Mouse (Mus musculus): ENCODE results near the gene Znrf1.

DNA sequence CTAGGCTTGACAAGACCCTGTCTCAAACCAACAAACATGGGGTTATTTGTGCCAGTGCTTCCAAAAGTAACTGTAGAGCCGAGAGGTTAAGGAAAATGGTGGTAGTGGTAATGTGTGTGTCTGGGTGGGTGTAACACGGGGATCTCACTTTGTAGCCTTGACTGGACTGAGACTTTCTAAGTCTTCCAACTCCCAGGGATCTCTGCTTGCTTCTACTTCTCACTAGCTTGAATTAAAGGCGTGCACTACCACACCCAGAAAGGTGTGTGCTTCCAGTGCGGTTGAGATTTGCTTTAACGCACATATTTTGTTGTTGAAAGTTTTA is 107.0 kb downstream of the Znrf1 start:
- no peak for TF ChIP-seq POLR2A (IDR thresholded peaks at IDR 0.05; ENCODE audit: low read depth, low read length)
- TF ChIP-seq PAX5 (IDR thresholded peaks at IDR 0.05; ENCODE audit: low read length): no peak
- TF ChIP-seq RAD21 (IDR thresholded peaks at IDR 0.05; ENCODE audit: low read depth, low read length): no peak
- TF ChIP-seq HCFC1 (IDR thresholded peaks at IDR 0.05; ENCODE audit: low read depth, low read length): no peak
- no peak for TF ChIP-seq JUND (conservative IDR thresholded peaks at IDR 0.05; ENCODE audit: low read depth, low read length)
- no peak for TF ChIP-seq EP300 (IDR thresholded peaks at IDR 0.05; ENCODE audit: low read length)
- TF ChIP-seq ZC3H11A (IDR thresholded peaks at IDR 0.05; ENCODE audit: low read depth, low read length): no peak
- no peak for TF ChIP-seq CTCF (conservative IDR thresholded peaks at IDR 0.05 in 1 of 2, IDR thresholded peaks at IDR 0.05 in 1 of 2; ENCODE audit: low read depth in 2 of 2, low read length in 2 of 2)
- TF ChIP-seq NELFE (IDR thresholded peaks at IDR 0.05; ENCODE audit: low read depth, low read length): no peak
- TF ChIP-seq RCOR1 (conservative IDR thresholded peaks at IDR 0.05; ENCODE audit: low read depth, low read length): no peak
